Mouse (Mus musculus) heart, adult 2 months (tissue): ENCODE data around the gene Dmrt1. TPM values are rescaled to one million over a fixed set of nuclear protein-coding genes. Genes with fewer than 3 reads are reported as not detected.

Experiments used
- DNase-seq, 2 experiments: peaks; one replicate each; pipeline ENCODE4 v3.0.0; 2021
- H3K27ac ChIP-seq: fragments of 200-600 bp; 2 replicates; pipeline ENCODE4 v1.8.1; 2022
- H3K27me3 ChIP-seq: fragments of 200-500 bp; 2 replicates; pipeline ENCODE4 v1.6.1; 2012; ENCODE audit warnings: mild to moderate bottlenecking, low read length, inconsistent platforms, mixed read lengths; ENCODE audit not compliant: control insufficient read depth, insufficient read depth
- H3K36me3 ChIP-seq: fragments of 200-500 bp; 2 replicates; pipeline ENCODE4 v1.6.1; 2012; ENCODE audit warnings: low read length, inconsistent platforms; ENCODE audit not compliant: control insufficient read depth, insufficient read depth
- H3K4me1 ChIP-seq: fragments of 200-500 bp; 2 replicates; pipeline ENCODE4 v1.6.1; 2011; ENCODE audit warnings: low read length; ENCODE audit not compliant: control insufficient read depth, insufficient read depth
- H3K4me3 ChIP-seq: fragments of 200-600 bp; 2 replicates; pipeline ENCODE4 v1.8.1; 2022
- H3K79me2 ChIP-seq: fragments of 200-500 bp; replicated peaks from 2 replicates; pipeline ENCODE4 v1.6.1; 2012; ENCODE audit warnings: mild to moderate bottlenecking, inconsistent platforms, low read length, moderate library complexity, mixed read lengths; ENCODE audit not compliant: control insufficient read depth, insufficient read depth
- H3K9ac ChIP-seq: fragments of 200-500 bp; 2 replicates; pipeline ENCODE4 v1.6.1; 2012; ENCODE audit warnings: low read depth, mild to moderate bottlenecking, control low read depth, inconsistent platforms, low read length, mixed read lengths
- CTCF ChIP-seq: fragments of 200-600 bp; IDR thresholded peaks from 2 replicates; pipeline ENCODE4 v1.8.1; 2022; ENCODE audit warnings: antibody characterized with exemption, mild to moderate bottlenecking, moderate library complexity
- EP300 ChIP-seq: fragments of 200-500 bp; IDR thresholded peaks from 2 replicates; pipeline ENCODE4 v1.6.1; 2011; ENCODE audit warnings: low read depth, low read length, control low read depth; ENCODE audit not compliant: insufficient read depth
- POLR2A ChIP-seq: fragments of 200-500 bp; IDR thresholded peaks from 2 replicates; pipeline ENCODE4 v1.6.1; 2011; ENCODE audit warnings: mild to moderate bottlenecking, low read depth, low read length, control low read depth; ENCODE audit not compliant: insufficient read depth
- WGBS: fragments of 180-500 bp; shearing (Covaris S2); methylation state at CpG from one replicate; pipeline ENCODE4 v1.1.7; 2018; 5-methylcytosine and 5-hydroxymethylcytosine counted together
- intact Hi-C: fragments of 180-260 bp; cut with DNase I; formaldehyde crosslinking; loops from one replicate; pipeline ENCODE4 v1.15.1; 2025
- polyA plus RNA-seq: library from polyadenylated mRNA; depleted of rRNA; stranded (reverse); fragments of >200 nt; gene quantifications from 2 replicates; pipeline ENCODE4 v1.2.3, GENCODE M21; 2012
- total RNA-seq, 2 experiments: library from RNA; stranded (reverse); gene quantifications; 2 replicates each; pipeline ENCODE4 v1.2.3; 2021

The Dmrt1 gene
- total and polyA plus RNA-seq, 3 experiments = not detected

DNA sequence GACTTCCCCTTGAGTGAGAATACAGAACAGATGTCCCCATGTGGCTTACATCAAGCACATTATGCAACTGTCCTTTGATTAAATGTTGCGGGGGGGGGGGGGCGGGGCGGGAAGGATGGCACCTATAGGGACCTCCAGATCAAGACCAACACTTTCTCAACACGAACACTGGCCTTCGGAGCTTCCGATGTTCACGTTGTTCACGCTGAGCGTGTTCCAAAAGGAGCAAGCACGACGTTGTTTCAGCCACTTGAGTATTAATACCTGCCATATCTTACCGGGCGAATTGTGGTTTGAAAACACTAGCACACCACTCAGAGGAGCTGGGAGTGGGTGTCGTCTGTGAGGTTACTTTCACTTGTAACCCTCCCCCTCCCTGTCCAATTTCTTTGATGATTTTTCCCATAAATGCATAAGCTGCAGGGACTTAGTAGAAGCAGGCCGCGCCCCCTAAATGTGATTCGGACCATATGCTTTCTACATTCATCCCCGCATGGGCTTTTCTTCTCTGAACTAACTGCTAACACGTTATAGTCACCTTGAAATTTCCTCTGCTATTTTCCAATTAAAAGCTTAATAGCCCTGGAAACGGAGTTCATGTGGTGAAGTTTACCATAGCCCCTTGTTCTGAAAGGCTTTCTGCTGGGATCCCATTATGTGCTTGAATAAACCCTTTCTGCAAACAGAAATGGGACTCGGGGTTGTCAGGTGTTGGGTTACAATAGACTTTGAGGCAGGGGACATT is 102.2 kb downstream of the Dmrt1 start:
- Histone ChIP-seq H3K27me3 (peaks cover 49% of the 10 kb centered on the region), H3K27ac (no peak overlapping the region), H3K36me3 (no peaks in the 10 kb centered on the region), H3K9ac (no peak overlapping the region), H3K4me3 (no peak overlapping the region), H3K79me2 (no peaks in the 10 kb centered on the region), H3K4me1 (no peaks in the 10 kb centered on the region)
- no peak for DNase-seq
- intact Hi-C loops = loop anchor here (5.0 kb wide), 1 partner anchor 65 kb away; the partner anchor contains the start of gene Dmrt2
- TF ChIP-seq POLR2A (no peak), CTCF (no peak), EP300 (no peak)
- 5% methylated on average over 21 of the region's 21 CpGs for WGBS

GRCm38 (mm10) chr19:25608206-25608580 is 102.8 kb downstream of the Dmrt1 start:
- intact Hi-C loops = loop anchor here (5.0 kb wide), 1 partner anchor 64 kb away; the partner anchor contains the start of gene Dmrt2
- DNase-seq = no peak
- Histone ChIP-seq H3K4me3 (no peak overlapping the region), H3K79me2 (no peaks in the 10 kb centered on the region), H3K4me1 (no peaks in the 10 kb centered on the region), H3K27me3 (peaks cover 47% of the 10 kb centered on the region), H3K27ac (no peak overlapping the region), H3K9ac (no peak overlapping the region), H3K36me3 (no peaks in the 10 kb centered on the region)
- no peak for TF ChIP-seq POLR2A
- TF ChIP-seq CTCF = no peak
- TF ChIP-seq EP300 = no peak
- WGBS = 7% methylated on average over 7 of the region's 7 CpGs

DNA sequence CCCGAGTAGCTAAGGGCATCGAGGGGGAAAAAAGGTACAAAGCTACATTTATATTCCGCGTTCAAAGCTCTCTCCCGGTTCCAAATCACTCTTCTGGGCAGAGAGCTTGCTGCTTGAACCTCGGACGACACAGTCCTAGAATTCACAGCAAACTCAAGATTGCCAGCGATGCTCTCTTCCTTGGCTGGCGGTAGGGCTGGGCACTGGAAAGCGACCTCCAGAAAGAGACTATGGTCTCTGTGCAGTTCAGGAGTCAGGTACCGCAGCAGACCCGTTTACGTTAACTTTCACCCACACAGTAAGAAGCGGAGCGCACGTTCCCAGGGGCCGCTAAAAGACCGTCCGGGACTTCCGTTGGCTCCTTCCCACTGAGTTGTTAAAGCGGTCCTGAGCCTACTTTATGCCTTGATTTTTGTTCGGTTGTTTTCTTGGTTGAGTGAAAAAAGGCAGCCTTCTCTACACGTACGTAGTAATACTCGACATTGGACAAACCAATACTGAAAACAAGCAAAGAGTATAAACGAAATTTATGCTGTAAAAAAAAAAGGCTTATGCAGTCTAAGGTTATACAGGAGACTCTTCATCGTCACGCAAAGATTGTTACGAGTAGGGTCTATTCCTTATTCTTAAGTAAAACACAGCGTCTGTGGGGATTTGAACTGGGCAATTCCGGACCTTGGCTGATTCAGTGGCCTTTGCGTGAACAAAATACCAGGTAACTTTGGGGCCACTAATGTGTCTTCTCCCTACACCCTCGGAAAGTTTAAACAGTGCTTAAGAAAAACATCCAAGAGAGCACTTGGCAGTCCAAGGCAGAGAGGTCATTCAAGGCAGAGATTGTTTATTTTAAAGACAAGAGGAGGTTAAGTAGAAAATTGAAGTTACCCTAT is 103.8 kb downstream of the Dmrt1 start:
- TF ChIP-seq POLR2A (no peak), EP300 (no peak), CTCF (no peak)
- H3K27ac ChIP-seq = no peak overlapping the region
- H3K4me3 ChIP-seq = no peak overlapping the region
- no peak overlapping the region for H3K9ac ChIP-seq
- no peaks in the 10 kb centered on the region for H3K4me1 ChIP-seq
- peak in 1 of 2 experiments; percentile 16 for DNase-seq
- H3K36me3 ChIP-seq = no peaks in the 10 kb centered on the region
- peaks cover 52% of the 10 kb centered on the region for H3K27me3 ChIP-seq
- intact Hi-C loops = loop anchor here (5.0 kb wide), 1 partner anchor 63 kb away; the partner anchor contains the start of gene Dmrt2
- no peaks in the 10 kb centered on the region for H3K79me2 ChIP-seq
- 6% methylated on average over 33 of the region's 33 CpGs for WGBS

- Histone ChIP-seq H3K27ac (no peak within 1 kb of the TSS), H3K4me1 (no peaks in the 10 kb centered on the region), H3K27me3 (peaks cover 49% of the 10 kb centered on the region), H3K4me3 (peak within 1 kb of the TSS; percentile 34), H3K36me3 (no peaks in the 10 kb centered on the region), H3K79me2 (no peaks in the 10 kb centered on the region), H3K9ac (no peak within 1 kb of the TSS; the same call in 1 of the 2 replicates)
- intact Hi-C loops = no loop called here
- WGBS = 3% methylated on average over 26 of the region's 29 CpGs
- no peak for DNase-seq
- TF ChIP-seq POLR2A (no peak), CTCF (no peak), EP300 (no peak)
Measured at GRCm38 (mm10) chr19:25610015-25610410, 104.6 kb downstream of the Dmrt1 start, which contains the start of gene Dmrt3. Dmrt3 (plus strand) TSS chr19:25610301.

DNA sequence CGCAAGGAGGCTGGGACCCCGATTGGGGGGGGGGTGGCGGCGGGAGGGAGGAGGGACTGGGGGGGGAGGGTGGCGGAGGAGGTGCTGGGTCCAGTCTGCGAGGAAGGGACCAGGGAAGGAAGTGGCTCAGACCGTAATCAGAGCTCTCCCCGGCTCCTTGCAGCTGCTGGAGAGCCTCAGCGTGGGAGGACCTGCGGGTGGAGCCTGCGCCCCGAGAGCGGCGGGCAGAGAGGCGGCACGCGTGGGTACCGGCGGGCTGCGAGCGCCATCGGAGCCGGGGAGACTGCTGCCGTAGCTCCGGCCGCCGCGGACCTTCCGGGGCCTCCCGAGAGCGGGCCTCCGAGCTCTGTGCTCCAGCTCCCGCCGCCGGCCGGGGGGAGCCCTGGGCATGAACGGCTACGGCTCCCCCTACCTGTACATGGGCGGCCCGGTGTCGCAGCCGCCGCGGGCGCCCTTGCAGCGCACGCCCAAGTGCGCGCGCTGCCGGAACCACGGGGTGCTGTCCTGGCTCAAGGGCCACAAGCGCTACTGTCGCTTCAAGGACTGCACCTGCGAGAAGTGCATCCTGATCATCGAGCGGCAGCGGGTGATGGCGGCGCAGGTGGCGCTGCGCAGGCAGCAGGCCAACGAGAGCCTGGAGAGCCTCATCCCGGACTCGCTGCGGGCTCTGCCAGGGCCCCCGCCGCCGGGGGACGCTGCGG is 105.1 kb downstream of the Dmrt1 start:
- H3K79me2 ChIP-seq = no peaks in the 10 kb centered on the region
- WGBS = under 1% methylated on average over 62 of the region's 71 CpGs
- H3K27me3 ChIP-seq = peaks cover 46% of the 10 kb centered on the region
- DNase-seq = peak in 1 of 2 experiments; percentile 19
- TF ChIP-seq CTCF (no peak), POLR2A (no peak), EP300 (no peak)
- no peak overlapping the region for H3K9ac ChIP-seq
- no peaks in the 10 kb centered on the region for H3K4me1 ChIP-seq
- H3K27ac ChIP-seq = no peak overlapping the region
- H3K36me3 ChIP-seq = no peaks in the 10 kb centered on the region
- peak overlapping the region; percentile 34 for H3K4me3 ChIP-seq
- intact Hi-C loops = no loop called here

DNA sequence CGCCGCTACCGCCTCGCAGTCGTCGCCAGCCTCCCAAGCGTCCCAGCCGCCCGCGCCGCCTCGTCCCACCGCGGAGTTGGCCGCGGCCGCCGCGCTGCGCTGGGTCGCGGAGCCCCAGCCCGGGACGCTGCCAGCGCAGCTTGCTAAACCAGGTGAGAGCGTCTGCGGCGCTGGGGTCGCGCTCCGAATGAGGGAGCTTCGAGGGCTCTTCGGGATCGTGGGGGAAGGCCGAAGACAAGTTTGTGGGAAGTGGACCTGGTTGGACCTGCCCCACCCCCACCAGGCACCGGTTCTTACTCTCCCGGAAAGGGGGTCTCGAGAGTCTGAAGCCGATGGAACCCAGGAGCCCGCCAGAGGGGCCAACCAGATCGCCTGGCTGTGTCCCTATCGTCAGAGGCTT is 105.7 kb downstream of the Dmrt1 start:
- intact Hi-C loops = no loop called here
- WGBS = 1% methylated on average over 42 of the region's 42 CpGs
- Histone ChIP-seq H3K27me3 (peaks cover 44% of the 10 kb centered on the region), H3K27ac (no peak overlapping the region), H3K9ac (no peak overlapping the region; the same call in 1 of the 2 replicates), H3K4me3 (no peak overlapping the region), H3K4me1 (no peaks in the 10 kb centered on the region), H3K79me2 (no peaks in the 10 kb centered on the region), H3K36me3 (no peaks in the 10 kb centered on the region)
- TF ChIP-seq EP300 (no peak), CTCF (no peak), POLR2A (no peak)
- no peak for DNase-seq
